Mouse (Mus musculus) heart, adult 2 months (tissue): ENCODE results near the gene Dchs1.

Experiments used
- CTCF ChIP-seq: fragments of 200-600 bp; IDR thresholded peaks from 2 replicates; pipeline ENCODE4 v1.8.1; 2022; ENCODE audit warnings: antibody characterized with exemption, mild to moderate bottlenecking, moderate library complexity
- EP300 ChIP-seq: fragments of 200-500 bp; IDR thresholded peaks from 2 replicates; pipeline ENCODE4 v1.6.1; 2011; ENCODE audit warnings: low read depth, low read length, control low read depth; ENCODE audit not compliant: insufficient read depth
- POLR2A ChIP-seq: fragments of 200-500 bp; IDR thresholded peaks from 2 replicates; pipeline ENCODE4 v1.6.1; 2011; ENCODE audit warnings: mild to moderate bottlenecking, low read depth, low read length, control low read depth; ENCODE audit not compliant: insufficient read depth

- TF ChIP-seq CTCF, result no peak
- no peak for TF ChIP-seq EP300
- TF ChIP-seq POLR2A, result no peak
These were observed 3.6 kb downstream of the Dchs1 start for GRCm38 (mm10) chr7:105783861-105784260.
